Mouse (Mus musculus) liver, adult 2 months (tissue): ENCODE data around the gene Ina. TPM values are rescaled to one million over a fixed set of nuclear protein-coding genes. Genes with fewer than 3 reads are reported as not detected.

Experiments used
- DNase-seq: peaks from one replicate; pipeline ENCODE4 v3.0.0-alpha.2; 2011; ENCODE audit warnings: low read depth, low spot score; ENCODE audit errors: extremely low read depth
- H3K27ac ChIP-seq: fragments of 200-500 bp; replicated peaks from 2 replicates; pipeline ENCODE4 v1.5.1; 2012; ENCODE audit warnings: low read depth, mild to moderate bottlenecking, control low read depth, inconsistent platforms, low read length; ENCODE audit not compliant: insufficient read depth
- H3K27me3 ChIP-seq: fragments of 200-500 bp; 2 replicates; pipeline ENCODE4 v1.6.1; 2012; ENCODE audit warnings: mild to moderate bottlenecking, moderate library complexity, low read length, inconsistent platforms; ENCODE audit not compliant: control insufficient read depth, insufficient read depth
- H3K36me3 ChIP-seq: fragments of 200-500 bp; 2 replicates; pipeline ENCODE4 v1.6.1; 2012; ENCODE audit warnings: low read length, inconsistent platforms; ENCODE audit not compliant: control insufficient read depth, insufficient read depth
- H3K4me1 ChIP-seq: fragments of 200-500 bp; 2 replicates; pipeline ENCODE4 v1.6.1; 2011; ENCODE audit warnings: low read length; ENCODE audit not compliant: control insufficient read depth, insufficient read depth
- H3K4me3 ChIP-seq: fragments of 200-500 bp; 2 replicates; pipeline ENCODE4 v1.5.1; 2011; ENCODE audit warnings: low read depth, mild to moderate bottlenecking, control low read depth, low read length, moderate library complexity; ENCODE audit not compliant: insufficient read depth
- H3K79me2 ChIP-seq: fragments of 200-500 bp; 2 replicates; pipeline ENCODE4 v1.6.1; 2012; ENCODE audit warnings: inconsistent platforms, mild to moderate bottlenecking, low read length, moderate library complexity; ENCODE audit not compliant: control insufficient read depth, insufficient read depth
- H3K9ac ChIP-seq: fragments of 200-500 bp; 2 replicates; pipeline ENCODE4 v1.6.1; 2012; ENCODE audit warnings: low read depth, mild to moderate bottlenecking, control low read depth, inconsistent platforms, low read length
- CTCF ChIP-seq: fragments of 200-500 bp; IDR thresholded peaks from 2 replicates; pipeline ENCODE4 v1.5.1; 2011; ENCODE audit warnings: low read depth, low read length, control low read depth
- POLR2A ChIP-seq: fragments of 200-500 bp; IDR thresholded peaks from 2 replicates; pipeline ENCODE4 v1.6.1; 2011; ENCODE audit warnings: low read length, control low read depth; ENCODE audit not compliant: insufficient read depth; ENCODE audit errors: extremely low read depth
- WGBS: fragments of 180-500 bp; shearing (Covaris S2); methylation state at CpG from one replicate; pipeline ENCODE4 v1.1.7; 2018; 5-methylcytosine and 5-hydroxymethylcytosine counted together
- polyA plus RNA-seq: library from polyadenylated mRNA; depleted of rRNA; stranded (reverse); fragments of >200 nt; gene quantifications from 2 replicates; pipeline ENCODE4 v1.2.3, GENCODE M21; 2012
- total RNA-seq: library from RNA; depleted of rRNA; stranded (reverse); fragments of >200 nt; gene quantifications from 2 replicates; pipeline ENCODE4 v1.2.3, GENCODE M21; 2014

Gene Ina
- total and polyA plus RNA-seq, 2 experiments: not detected

DNA sequence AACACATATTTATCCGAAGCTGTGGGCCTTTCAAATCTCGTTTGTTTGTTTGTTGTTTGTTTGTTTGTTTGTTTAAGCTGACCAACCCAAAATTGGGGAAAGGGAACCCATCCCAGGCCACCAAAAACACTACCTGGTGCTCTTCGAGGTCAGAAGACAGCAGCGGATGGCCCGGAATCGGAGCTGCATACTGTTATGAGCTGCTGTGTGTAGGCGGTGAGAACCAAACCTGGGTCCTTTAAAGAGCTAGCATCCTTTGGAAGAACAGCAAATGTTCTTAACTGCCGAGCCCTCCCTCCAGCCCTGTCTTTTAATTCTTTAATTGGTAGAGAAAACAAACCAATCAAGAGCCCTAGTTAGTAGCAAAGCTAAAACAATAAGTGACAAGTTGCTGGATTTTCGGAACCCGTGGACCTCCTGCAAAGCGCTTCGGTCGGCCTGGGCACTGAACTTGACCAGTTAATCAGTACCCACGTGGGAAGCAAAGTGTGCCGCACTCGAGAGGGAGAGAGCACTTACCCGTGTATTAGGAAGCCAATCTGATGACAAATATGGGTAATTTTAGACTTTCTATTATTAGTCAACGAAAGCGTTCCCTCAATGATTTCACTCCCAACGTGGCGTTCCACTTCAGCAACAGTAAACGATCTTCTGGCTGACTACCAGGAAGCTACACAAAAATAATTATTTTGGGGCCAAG lies 45.1 kb upstream of the Ina start:
- 25% methylated on average over 22 of the region's 22 CpGs for WGBS
- Histone ChIP-seq H3K4me1 (peaks cover 20% of the 10 kb centered on the region), H3K79me2 (no peaks in the 10 kb centered on the region), H3K36me3 (no peaks in the 10 kb centered on the region), H3K9ac (no peak overlapping the region; the same call in 1 of the 2 replicates), H3K27ac (peak overlapping the region; percentile 75), H3K4me3 (no peak overlapping the region), H3K27me3 (no peaks in the 10 kb centered on the region)
- TF ChIP-seq CTCF: no peak
- DNase-seq: peak; percentile 93

DNA sequence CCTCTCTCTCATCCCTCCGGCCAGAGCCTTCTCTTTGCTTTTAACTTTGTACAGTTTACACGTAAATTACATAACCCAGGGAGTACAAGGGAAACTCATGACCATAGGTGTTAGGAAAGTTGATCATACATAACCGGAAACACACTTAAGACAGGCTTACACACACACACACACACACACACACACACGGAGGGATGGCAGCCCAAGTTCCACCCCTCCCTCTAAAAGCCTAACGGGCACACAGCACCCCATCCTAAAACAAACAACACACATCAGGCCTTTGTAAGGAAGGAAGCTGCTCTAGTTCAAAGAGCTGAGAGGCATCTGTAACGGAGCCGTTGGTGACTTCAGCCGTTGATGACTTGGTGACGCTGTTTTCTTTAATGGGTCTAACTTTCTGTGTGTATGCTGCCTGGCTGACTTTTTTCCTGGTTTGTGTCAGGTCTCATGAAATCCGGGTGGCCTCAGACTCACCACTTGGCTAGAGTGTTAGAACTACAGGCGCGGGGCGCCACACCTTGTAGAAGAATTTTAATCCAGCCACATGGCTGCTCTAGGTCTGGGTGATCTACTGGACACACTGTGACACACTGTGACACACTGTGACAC lies 44.3 kb upstream of the Ina start:
- H3K9ac ChIP-seq: peak overlapping the region; percentile 9
- DNase-seq: peak; percentile 78

DNA sequence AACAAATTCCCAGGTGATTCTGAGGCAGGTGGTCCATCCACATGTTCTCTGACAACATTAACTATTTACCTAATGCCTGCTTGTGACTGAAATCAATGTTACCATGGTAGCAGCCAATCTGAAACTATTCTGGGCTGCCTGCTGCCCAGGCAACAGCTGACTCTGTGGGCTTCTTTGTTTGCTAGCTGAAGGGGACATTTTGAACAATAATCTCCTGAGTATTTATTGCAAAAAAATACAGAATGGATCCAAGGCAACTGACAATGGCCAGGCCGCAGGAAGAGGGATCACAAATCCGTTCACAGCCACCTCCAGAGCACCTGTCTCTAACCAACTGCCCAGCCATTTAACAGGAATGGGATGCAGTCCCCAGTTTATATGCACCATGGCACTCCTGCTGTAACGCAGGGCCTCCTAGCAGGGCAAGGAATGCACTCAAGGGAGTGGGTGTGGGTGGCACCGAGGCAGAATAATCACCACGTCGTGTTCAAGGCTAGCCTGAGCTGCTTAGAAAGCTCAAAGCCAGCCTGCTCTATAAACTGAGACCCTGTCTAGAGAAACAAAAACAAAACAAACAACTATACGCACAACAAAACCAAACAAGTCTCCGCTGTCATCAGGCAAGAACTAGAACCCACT lies 43.3 kb upstream of the Ina start:
- H3K9ac ChIP-seq: peak overlapping the region; percentile 13; the same call in 1 of the 2 replicates
- H3K27ac ChIP-seq: peak overlapping the region; percentile 79
- H3K27me3 ChIP-seq: no peaks in the 10 kb centered on the region
- H3K4me1 ChIP-seq: peaks cover 28% of the 10 kb centered on the region
- TF ChIP-seq POLR2A (no peak), CTCF (no peak)
- no peaks in the 10 kb centered on the region for H3K36me3 ChIP-seq
- H3K4me3 ChIP-seq: no peak overlapping the region
- WGBS: 31% methylated on average over 8 of the region's 8 CpGs
- no peaks in the 10 kb centered on the region for H3K79me2 ChIP-seq
- DNase-seq: peak; percentile 89

More for the DNA sequence above, 44.3 kb upstream of the Ina start:
- H3K4me1 ChIP-seq: peaks cover 24% of the 10 kb centered on the region
- H3K27me3 ChIP-seq: no peaks in the 10 kb centered on the region
- TF ChIP-seq POLR2A: no peak
- peak overlapping the region; percentile 75 for H3K27ac ChIP-seq
- WGBS: 20% methylated on average over 13 of the region's 13 CpGs
- no peaks in the 10 kb centered on the region for H3K36me3 ChIP-seq
- no peak overlapping the region for H3K4me3 ChIP-seq
- no peaks in the 10 kb centered on the region for H3K79me2 ChIP-seq

DNA sequence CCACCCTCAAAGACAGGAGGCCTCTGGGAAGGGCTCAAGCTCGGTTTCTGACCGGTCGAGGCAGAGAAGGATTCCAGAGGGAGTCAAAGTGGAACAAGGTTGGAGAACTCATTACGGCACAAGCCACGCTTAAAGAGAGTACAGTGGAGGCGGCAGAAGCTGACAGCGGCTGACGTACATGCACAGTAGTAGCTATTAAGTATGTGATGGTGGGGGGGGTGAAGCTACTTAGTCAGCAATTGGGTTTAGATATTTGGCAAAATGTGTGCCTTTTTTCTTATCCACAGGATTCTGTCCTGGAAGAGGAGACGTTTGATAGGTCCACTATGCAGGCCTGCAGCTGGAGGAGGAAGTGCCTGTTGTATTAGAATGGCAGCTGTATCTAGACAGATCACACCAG lies 42.8 kb upstream of the Ina start:
- 80% methylated on average over 9 of the region's 9 CpGs for WGBS
- peak overlapping the region; percentile 79; the same call in 1 of the 2 replicates for H3K27ac ChIP-seq
- H3K27me3 ChIP-seq: no peaks in the 10 kb centered on the region
- H3K79me2 ChIP-seq: no peaks in the 10 kb centered on the region
- H3K4me3 ChIP-seq: no peak overlapping the region
- DNase-seq: no peak
- H3K36me3 ChIP-seq: no peaks in the 10 kb centered on the region
- no peak overlapping the region for H3K9ac ChIP-seq
- peaks cover 30% of the 10 kb centered on the region for H3K4me1 ChIP-seq
- TF ChIP-seq POLR2A: no peak
- TF ChIP-seq CTCF: no peak

DNA sequence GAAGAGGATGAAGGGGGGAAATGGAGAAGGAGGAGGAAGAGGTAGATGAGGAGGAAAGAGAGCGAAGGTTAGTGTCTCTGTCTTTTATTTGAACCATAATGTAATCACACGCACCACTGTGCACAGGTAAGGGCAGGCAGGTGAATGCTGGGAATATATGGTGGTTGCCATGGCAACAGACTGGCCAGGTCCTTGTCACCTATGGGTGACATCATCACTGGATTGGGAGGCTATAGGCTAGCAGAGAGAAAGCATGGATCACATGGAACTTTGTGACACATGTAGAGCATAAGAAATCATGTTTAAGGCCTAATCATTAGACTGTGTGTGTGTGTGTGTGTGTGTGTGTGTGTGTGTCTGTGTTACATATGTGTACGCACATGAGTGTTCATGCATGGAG lies 42.3 kb upstream of the Ina start:
- H3K4me3 ChIP-seq: no peak overlapping the region
- TF ChIP-seq POLR2A (no peak), CTCF (no peak)
- H3K36me3 ChIP-seq: no peaks in the 10 kb centered on the region
- H3K79me2 ChIP-seq: no peaks in the 10 kb centered on the region
- DNase-seq: no peak
- H3K9ac ChIP-seq: no peak overlapping the region
- 96% methylated on average over 3 of the region's 3 CpGs for WGBS
- H3K27me3 ChIP-seq: no peaks in the 10 kb centered on the region
- peaks cover 30% of the 10 kb centered on the region for H3K4me1 ChIP-seq
- no peak overlapping the region for H3K27ac ChIP-seq

DNA sequence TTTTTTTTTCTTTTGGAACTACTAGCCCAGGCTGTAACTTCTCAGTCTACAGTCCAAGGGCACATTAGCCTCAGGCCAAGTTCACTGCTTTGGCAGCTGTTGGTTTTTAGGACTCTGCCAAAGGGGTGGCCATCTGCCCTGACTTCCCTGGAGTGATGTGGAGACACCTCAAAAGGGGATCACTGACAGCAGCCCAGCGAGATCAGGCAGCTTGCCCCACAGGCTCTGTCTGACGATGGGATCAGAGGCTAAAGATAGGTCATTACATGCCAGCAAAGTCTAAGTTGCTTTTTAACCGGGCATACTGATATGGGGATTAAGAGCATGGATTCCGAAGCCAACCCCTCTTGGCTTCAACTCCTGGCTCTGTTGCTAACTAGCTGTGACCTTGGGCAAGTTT lies 38.9 kb upstream of the Ina start:
- H3K79me2 ChIP-seq: no peaks in the 10 kb centered on the region
- peak; percentile 99 for DNase-seq
- H3K27ac ChIP-seq: peak overlapping the region; percentile 61
- peaks cover 27% of the 10 kb centered on the region for H3K4me1 ChIP-seq
- H3K27me3 ChIP-seq: no peaks in the 10 kb centered on the region
- H3K9ac ChIP-seq: no peak overlapping the region
- no peaks in the 10 kb centered on the region for H3K36me3 ChIP-seq
- WGBS: 13% methylated on average over 4 of the region's 4 CpGs
- TF ChIP-seq POLR2A (no peak), CTCF (no peak)
- no peak overlapping the region for H3K4me3 ChIP-seq
